Mouse (Mus musculus) brown adipose tissue, adult 24 weeks (tissue): ENCODE data around the gene Adgrg6. TPM values are rescaled to one million over a fixed set of nuclear protein-coding genes. Genes with fewer than 3 reads are reported as not detected.

Experiments used
- H3K27ac ChIP-seq: fragments of 200-500 bp; replicated peaks from 2 replicates; pipeline ENCODE4 v1.5.1; 2012; ENCODE audit warnings: low read depth, mild to moderate bottlenecking, low read length
- H3K4me1 ChIP-seq: fragments of 200-500 bp; 2 replicates; pipeline ENCODE4 v1.6.1; 2012; ENCODE audit warnings: low read length, mixed read lengths; ENCODE audit not compliant: control insufficient read depth, insufficient read depth, insufficient read length
- H3K4me3 ChIP-seq: fragments of 200-500 bp; 2 replicates; pipeline ENCODE4 v1.5.1; 2012; ENCODE audit warnings: low read depth, mild to moderate bottlenecking, low read length, moderate library complexity; ENCODE audit not compliant: insufficient read depth
- polyA plus RNA-seq: library from polyadenylated mRNA; stranded (reverse); fragments of >200 nt; gene quantifications from 2 replicates; pipeline ENCODE4 v1.2.4, GENCODE M21; 2012; ENCODE audit not compliant: missing spikeins, insufficient read depth, insufficient read length

Adgrg6 gene
- polyA plus RNA-seq, 1 experiment: 0.99 TPM

DNA sequence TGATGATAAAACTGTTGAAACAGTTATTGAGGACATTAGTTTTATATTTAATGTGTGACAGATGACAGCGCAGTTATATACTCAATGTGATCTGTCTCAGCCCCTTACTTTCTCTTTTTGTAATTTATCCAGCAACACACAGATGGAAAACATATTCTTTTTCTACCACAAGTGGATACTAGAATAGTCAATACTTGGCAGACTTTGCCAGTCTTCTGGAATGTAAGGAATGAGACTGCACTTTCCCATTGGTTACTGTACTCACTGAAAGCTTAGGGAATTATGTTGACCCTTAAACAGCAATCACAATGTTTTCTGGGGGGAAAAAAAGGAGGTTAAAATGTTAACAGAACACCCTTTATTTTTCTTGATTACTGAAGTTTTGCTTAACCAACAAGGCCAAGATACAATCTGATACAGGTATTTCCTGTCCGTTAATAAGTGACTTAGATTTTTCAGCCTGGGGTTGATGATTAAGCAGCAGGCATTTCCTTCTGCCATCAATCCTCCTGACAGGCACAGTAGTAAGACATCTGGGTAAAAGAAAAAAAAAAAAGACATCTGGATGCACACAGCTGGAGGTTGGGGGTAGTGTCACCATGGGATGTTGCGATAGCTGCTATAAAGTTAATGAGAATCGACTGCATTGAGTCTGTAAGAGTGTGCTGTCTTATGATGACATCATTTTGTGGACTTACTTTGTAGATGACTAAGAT, 81.5 kb downstream of the Adgrg6 start:
- H3K27ac ChIP-seq: no peak overlapping the region
- no peak overlapping the region for H3K4me3 ChIP-seq
- H3K4me1 ChIP-seq: no peaks in the 10 kb centered on the region

DNA sequence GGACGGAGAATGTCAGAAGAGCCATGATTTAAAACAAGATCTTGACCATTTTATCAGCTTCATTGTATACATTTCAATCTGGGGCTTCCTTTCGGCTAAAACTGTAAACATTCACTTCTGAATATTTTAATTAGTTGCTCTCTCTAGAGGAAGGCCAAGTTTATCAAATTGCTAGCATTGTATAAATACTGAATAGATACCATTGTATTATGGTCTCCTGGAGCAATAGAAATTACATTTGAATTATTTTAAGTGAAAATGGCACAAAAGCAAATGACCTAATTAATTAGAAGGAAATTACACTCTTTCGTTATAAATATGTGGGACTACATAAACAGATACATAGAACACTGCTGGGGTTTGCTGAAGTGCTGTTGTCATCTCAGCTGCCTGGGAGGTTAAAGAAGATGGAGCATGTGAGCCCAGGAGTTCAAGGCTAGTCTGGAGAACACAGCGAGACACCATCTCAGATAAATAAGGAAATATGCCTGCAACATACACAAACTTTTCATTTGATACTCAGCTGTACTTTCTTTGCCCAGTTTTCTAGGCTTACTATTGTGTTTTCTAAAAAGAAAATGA, 84.4 kb downstream of the Adgrg6 start:
- H3K4me3 ChIP-seq: no peak overlapping the region
- H3K27ac ChIP-seq: no peak overlapping the region
- H3K4me1 ChIP-seq: no peaks in the 10 kb centered on the region

DNA sequence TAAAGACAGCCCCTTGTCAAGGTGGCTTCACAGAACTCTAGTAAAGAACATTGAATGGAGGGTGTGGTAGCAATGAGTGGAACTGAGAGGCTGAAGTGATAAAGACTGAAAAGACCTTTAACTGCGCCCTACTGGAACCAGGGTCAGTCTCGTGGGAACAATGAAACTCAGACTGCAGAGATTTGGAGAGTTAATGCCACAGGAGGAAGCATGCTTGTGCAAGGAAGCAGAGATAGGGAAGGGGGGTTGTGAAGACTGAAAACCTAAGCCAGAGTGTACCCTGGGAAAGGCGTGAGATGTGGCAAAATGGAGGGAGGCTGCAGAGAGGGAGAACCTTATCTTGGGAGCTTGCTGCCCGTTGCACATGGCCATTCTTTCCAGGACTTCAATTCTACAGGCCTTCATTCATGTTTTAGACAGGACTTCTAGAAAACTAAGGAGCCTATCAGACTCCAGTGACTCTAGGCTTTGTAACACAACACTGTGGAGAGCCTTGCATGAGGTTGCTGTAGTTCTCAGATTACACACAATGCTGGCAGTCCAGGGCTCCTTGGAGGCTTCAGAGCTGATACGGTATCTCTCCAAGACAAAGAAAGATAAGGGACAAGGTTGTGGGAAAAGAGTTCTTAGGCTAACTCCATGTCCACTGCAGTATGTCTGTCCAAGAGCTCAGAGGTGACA, 85.1 kb downstream of the Adgrg6 start:
- no peak overlapping the region for H3K27ac ChIP-seq
- H3K4me1 ChIP-seq: no peaks in the 10 kb centered on the region
- H3K4me3 ChIP-seq: no peak overlapping the region

DNA sequence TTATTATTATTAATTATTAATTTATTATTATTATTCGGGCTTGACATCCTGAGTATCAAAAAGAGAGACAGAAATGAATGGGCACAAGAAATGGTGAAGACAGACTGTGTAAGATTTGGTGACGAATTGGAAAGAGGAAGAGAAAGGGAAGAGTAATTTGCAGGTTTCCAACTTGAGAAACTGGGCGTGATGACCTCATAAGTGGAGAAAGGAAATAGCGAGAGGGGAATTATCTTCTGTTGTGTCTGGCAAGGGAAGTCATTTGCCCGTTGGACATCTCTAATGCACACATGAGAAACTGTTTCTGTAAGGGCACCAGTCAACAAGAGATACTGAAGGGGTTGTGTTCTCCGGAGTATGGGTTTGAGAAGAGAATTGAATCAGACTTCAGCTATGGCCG, 85.6 kb downstream of the Adgrg6 start:
- no peak overlapping the region for H3K4me3 ChIP-seq
- no peaks in the 10 kb centered on the region for H3K4me1 ChIP-seq
- H3K27ac ChIP-seq: no peak overlapping the region

DNA sequence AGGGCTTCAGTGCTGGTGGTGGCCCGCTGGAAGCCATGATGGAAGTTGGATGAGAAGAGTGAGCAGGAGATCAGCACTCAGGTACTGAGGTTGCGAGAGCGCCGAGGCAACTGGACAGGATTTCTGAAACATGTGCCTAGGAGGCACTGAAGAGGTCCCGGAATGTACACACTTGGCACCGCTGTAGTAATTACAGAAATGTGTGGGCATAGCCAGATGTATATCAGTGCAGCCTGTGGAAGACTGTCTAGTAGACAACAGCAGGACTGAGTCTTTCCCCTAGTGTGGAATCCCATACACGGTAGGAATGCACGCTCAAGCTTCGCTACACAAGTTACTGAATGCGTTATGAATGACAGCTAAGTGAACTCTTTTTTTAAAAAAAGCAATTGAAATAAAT, 86.1 kb downstream of the Adgrg6 start:
- Histone ChIP-seq H3K27ac (no peak overlapping the region), H3K4me1 (no peaks in the 10 kb centered on the region), H3K4me3 (no peak overlapping the region)

DNA sequence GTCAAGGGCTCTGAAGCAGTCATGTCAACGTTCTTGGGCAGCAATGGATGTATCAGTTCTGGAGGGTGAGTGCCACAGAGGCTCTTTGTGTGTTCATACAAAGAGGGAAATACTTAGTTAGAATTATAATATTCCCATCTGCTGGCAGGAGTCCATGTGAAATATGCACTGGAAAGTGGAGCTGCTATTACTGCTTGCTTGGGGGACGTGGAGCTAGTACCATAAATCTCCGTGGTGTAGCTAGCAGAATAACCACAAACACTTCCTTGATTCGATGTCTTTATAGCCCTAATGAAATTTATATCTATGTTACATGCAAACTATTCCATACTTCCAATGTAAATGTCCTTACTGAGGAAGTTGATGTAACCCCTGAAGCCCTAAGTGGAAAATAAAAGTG, 91.0 kb downstream of the Adgrg6 start:
- no peak overlapping the region for H3K4me3 ChIP-seq

DNA sequence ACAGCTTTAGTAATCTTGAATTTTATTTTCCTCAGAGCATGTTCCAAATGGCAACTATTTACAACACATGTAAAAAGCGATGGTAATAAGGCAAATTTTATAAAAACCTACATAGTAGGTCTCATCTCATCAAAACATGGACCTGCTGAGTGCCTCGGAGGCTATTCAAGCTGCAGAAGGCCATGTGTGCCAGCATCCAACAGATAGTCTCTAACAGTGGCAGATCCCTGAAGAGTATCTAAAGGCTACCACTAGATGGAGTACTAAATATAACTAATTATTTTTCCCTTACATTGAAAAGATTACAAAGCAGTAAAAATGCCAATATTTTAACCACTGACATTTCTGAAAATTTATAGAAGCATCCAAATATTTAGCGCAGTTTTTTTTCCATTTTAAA, 93.6 kb downstream of the Adgrg6 start:
- Histone ChIP-seq H3K4me1 (no peaks in the 10 kb centered on the region), H3K27ac (no peak overlapping the region), H3K4me3 (no peak overlapping the region)

More for the DNA sequence above, 91.0 kb downstream of the Adgrg6 start:
- Histone ChIP-seq H3K4me1 (no peaks in the 10 kb centered on the region), H3K27ac (no peak overlapping the region)

DNA sequence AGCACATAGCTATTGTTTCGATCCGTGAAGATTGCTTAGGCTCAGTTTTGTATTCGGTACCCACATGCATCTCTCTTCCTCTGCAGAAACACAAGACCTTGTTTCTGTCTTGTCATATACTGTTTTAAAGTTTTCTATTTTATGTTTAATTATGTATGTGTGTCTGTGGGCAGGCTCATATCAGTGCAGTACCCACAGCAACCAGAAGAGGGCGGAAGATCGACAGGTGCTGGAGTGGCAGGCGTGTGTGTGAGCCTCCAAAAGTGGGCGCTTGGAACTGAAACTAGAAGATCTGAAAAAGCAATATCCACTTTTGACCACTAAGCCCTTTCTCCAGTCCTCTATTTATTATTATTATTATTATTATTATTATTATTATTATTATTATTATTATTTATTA, 95.4 kb downstream of the Adgrg6 start:
- Histone ChIP-seq H3K27ac (no peak overlapping the region), H3K4me1 (no peaks in the 10 kb centered on the region), H3K4me3 (no peak overlapping the region)

DNA sequence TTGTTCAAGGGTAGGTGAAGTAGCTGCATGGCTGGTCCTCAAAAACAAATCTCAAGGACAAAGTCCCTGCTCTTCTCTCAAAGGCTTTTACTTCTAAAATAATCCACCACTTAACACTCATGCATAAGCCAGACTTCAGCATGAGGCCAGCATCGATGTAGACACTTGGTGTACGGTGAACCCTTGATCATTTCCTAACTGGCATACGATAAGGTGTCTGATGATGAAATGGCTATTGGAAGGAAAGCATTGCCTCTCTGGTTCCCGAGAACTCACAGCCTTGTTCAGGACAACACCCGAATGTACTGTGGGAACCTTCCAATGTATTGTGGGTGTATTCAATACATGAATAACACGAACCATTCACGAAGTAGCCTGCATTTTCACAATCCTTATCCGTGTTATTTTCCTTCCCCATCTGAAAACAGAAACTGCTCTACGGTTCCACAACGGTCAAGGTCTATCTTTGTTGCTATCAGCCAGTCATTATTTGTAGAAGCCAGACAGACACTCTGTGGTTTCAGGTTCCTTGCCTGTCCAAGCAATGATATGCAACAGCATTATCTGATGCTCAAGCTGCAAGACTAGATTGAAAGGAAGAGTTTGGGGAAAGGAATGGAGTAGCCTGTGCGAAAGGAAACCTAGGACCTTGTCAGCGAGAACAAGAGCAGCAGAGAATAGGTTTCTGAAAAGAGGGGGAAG, 99.7 kb downstream of the Adgrg6 start:
- Histone ChIP-seq H3K4me1 (no peaks in the 10 kb centered on the region), H3K4me3 (no peak overlapping the region), H3K27ac (no peak overlapping the region)

DNA sequence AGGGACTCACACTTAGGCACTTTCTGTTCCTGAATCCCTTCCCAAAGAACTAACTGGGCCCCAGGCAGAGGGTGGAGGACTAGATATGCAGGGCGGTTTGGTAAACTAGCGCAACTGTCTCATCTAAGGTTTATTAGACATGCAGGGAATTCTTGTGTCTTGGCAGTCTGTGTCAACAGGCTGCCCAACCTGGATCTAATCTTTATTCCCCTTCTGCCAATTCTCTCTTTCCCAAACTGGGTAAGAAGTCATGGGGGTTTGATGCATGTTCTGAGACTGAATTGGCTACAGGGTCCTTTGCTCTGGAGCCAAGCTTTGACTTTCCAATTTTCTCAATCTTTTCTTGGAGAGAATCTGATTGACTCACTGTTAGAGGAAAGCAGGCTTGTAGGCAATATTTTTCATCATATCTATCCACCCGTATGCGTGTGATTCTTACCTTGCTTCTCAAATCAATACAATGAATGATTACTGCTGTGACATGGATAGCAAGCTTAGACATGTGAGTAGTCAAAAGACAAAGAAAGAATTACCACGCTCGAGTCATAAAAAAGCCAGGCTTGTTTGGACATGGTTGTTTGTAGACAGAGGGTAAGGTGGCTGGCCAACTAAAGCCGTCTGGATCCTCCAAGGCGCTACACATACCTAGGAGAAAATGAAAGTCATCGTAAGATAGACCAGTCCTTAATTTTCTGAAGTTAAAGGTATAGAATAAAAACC, 104.4 kb downstream of the Adgrg6 start:
- Histone ChIP-seq H3K4me1 (no peaks in the 10 kb centered on the region), H3K4me3 (no peak overlapping the region), H3K27ac (no peak overlapping the region)

DNA sequence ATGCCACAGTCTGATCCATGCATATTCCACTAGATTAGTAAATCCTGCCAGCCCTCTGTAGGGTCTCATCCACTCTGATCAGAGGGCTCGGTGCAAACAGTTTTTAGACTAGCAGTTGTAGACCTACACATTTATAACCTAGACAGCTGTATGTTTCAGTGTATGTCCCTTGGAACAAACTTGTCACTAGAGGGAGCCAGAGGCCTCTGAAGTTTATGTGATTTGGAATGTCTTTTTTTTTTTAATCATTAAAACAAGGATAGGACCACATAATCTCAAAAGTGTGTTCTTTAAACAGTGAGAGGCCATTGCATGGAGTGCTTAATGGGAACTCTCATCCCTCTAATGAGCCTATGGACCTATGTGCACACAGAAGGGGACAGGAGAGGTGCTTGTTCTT, 141.4 kb downstream of the Adgrg6 start:
- no peak overlapping the region for H3K27ac ChIP-seq
- H3K4me1 ChIP-seq: 0 out of 2 replicates have a peak, but pooled peaks cover 2% of the 10 kb centered on the region
- H3K4me3 ChIP-seq: no peak overlapping the region

DNA sequence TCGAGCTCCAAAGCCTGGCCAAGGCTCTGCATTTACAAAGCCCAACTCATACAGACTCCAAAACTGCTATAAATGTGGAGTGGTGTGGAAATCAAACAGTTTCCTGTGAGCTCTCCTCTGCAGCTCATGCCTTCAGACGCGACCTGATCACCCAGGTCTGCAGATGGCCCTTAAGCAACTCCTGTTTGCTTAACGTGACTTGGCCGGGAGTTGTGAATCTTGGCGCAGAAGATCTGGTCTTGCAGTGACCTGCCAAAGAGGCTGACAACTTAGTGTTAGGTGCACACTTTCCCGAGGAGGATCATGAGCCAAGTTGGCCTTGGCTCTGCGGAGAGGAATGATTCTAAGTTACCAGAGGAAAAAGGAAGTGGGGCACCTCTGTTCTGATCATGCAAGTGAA, 143.7 kb downstream of the Adgrg6 start:
- H3K4me1 ChIP-seq: 0 out of 2 replicates have a peak, but pooled peaks cover 2% of the 10 kb centered on the region
- H3K27ac ChIP-seq: no peak overlapping the region

DNA sequence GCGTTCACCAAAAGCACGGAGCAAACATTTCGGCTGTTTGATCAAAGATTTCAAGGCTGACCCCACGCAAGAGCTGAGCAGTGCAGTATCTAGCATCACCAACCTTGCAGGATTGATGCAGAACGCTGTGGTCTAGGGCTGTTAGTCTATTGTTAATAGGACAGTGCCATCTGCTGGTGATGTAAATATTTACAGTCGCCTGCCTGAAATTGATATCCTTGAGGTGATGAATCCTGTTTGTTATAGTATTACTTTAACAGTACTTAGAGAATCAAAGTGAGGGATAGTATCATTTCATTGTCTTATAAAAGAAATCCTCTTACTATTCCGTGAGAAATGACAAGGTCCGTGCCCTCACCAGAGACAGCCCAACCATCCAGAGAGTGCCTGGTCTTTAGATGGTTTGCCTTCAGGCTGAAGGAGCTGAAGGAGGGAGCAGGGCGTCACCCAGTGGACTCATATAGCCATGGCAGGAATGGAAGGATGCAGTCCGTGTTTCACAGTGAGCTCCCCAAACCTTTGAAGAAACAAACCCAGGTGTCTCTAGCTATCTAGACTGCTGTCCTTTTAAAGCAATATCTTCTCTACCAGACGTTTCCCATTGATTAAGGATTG, 154.3 kb downstream of the Adgrg6 start:
- H3K4me3 ChIP-seq: no peak overlapping the region
- H3K4me1 ChIP-seq: no peaks in the 10 kb centered on the region
- H3K27ac ChIP-seq: no peak overlapping the region

More for the DNA sequence above, 143.7 kb downstream of the Adgrg6 start:
- no peak overlapping the region for H3K4me3 ChIP-seq

DNA sequence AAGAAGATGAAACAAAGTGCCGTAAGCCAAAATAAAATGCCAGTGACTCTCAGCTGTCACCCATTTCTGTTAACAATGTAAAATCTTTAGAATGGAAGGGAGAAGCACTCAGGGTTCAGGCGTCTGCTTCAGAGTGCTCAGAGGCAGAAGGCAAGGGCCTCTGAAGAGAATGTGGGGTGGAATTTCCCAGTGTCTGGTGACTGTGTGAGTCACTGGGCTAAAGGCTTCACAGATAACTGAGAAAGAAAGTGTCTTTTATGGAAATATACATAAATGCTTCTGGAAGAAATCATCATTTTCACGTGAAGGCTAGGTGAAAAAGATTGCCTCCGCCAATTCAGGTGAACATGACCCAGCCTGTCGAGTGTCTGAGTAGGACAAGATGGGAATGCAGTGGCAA, 159.9 kb downstream of the Adgrg6 start:
- Histone ChIP-seq H3K4me1 (no peaks in the 10 kb centered on the region), H3K27ac (no peak overlapping the region; the same call in 1 of the 2 replicates), H3K4me3 (no peak overlapping the region)
